Mouse (Mus musculus) CH12F3 (cell line): ENCODE measurements at regions not wholly inside any gene's neighbourhood (a gene's known extent, or its start where the extent isn't known, plus 50 kb on each side); places are given as distances from the start of the nearest gene placed in this dataset.

Experiments
- in situ Hi-C: fragments of 300-500 bp; cut with MboI; formaldehyde crosslinking; loops from 2 replicates; pipeline ENCODE4 v1.14.3; 2020; ENCODE audit warnings: low sequenced_read_pairs

DNA sequence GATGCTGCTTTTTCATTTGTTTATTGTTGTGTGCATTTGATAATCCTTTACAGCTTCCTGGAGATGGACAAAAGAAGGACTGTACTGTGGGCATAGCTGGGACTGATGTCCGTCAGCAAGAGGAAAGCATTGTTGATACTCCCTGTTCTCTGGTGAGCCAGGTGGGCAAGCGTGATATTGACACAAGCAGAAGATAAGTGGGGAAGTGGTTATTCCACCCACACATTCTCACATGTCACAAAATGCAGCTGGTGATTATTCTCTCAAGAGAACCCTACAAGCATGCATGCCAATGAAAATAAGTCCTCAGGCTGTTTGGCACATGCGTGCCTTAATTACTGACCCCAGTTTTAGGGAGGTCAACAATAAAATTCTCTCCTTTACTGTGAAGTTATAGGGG, 483.0 kb upstream of the Mef2c start:
- in situ Hi-C loops: no loop called here

DNA sequence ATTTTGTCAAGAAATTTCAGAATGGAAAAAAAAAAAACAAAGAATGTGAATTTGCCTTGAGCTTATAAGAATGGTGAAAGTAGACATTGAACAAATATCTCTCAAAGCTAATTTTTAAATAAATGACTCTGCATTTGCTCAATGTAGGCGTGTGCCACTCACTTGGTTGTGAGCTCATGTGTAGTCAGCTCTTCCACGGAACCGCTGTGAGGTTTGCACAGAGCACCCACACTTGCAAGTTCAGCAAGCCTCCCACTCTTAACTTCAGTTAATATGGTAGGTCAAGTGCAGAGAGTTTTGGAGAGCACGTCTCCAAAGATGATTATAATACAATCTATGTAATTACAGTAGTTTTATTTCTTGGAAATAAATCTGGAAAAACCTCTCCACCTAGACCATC, 479.9 kb upstream of the Mef2c start:
- in situ Hi-C loops: no loop called here

DNA sequence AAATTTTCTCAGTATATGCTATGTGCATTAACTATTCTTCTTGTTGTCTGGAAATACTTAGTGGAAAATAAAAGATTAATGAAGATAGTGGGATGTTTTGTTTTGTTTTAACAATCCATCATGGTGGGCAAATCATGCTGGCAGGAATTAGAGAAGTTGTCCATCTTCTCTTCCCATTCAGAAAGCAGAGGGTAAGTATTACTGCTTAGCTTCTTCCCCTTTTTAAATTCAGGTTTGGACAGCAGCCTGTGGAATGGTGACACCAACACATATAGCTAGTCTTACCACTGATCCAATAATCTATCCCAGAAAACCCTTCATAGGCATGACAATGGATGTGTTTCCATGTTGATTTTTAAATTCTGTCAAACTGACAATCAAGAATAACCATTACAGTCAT, 467.9 kb upstream of the Mef2c start:
- in situ Hi-C loops: no loop called here

DNA sequence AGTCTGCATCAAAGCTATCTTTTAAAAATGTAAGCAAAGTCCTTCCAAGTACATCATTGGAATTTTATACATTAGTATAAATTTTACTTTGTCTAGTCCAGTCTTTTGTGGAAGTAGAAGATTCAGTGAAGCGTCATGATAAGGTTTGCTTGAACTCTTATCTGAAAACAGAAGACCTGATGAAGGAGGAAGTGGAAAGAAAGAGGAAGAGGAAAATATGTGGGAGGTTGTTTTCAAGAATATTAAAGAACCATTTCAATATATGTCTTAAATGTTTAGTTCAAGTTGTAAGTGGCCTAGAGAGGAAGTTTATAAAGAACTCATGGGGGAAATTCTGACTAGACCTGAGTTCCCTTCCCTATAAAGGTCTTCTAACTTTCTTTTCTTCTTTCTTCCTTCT, 462.3 kb upstream of the Mef2c start:
- in situ Hi-C loops: no loop called here

DNA sequence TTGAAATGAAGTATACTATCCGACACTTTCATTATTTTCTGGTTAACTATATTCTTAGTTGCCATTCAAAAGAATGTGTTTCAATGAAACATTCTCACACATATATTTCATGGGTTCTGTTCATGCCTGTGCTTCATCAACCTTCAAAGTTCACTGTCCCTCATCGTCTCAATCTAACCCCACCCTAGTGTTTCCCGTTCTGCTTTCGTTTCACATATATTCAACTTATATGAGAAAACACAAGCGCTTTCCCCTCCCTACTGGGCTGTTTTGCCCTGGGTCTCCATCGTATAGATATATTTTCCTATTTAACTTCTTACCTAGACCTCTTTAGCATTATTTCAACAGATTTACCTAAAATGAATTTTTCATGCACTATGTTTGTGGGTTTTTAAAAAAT, 458.3 kb upstream of the Mef2c start:
- in situ Hi-C loops: no loop called here

DNA sequence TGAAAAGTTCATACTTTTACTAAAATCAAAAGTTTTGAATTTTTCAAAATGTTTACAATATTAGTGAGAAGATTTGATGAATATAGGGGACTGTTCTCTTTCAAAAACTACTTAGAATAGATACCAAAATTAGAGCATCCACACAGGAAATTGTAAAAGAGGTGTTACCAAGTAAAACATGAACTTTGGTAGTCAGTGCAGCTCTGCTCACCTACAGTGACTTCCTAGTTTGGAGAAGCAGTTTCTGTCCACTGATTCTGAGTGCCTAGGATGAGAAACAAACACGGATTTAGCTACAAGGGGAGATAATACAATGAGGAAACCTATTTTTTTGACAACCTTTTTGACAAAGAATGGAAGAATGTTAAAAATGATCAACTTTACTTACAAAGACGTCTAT, 457.9 kb upstream of the Mef2c start:
- in situ Hi-C loops: no loop called here

DNA sequence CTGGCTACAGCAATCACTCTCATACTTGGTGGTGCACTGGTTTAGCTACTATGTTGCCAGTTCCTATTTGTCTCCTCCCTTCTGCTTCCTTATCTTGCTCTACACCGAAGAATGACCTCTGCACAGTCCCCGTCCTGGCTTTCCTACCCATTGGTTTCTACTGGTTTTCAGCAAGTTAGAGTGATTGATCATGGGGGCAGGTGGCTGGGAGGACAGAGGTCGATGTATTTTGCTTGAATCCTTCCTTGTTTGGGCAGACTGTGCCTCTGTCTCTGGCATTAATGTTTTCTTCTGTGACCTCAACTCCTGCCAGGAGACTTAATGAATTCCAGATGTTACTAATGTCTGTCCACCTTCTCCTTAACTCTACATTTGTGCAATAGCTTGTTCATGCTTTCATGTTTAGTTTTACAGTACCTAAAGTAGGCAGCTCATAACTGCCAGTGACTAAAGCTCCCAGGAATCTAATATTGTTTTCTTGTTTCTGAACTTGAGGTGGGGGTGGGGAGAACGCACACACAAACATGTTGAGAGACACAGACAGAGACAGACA, 457.2 kb upstream of the Mef2c start:
- in situ Hi-C loops: no loop called here

DNA sequence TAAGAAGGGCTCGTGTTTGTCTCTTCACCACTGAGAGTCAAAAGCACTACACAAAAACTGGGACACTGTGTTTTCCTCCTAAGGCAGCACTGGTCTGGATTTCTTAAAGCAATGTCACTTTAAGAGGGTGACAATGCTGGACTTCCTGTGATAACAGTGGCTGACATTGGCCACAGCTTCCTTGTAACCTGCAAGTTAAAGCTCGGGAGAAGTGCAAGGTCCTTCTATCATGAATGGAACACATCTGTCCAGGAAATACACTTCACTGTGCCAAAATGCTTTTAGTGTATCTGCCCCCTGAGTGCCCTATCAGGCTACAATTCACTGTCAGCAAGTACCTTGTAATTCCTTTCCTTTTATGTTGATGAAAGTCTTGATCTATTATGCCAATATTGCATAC, 448.0 kb upstream of the Mef2c start:
- in situ Hi-C loops: no loop called here

DNA sequence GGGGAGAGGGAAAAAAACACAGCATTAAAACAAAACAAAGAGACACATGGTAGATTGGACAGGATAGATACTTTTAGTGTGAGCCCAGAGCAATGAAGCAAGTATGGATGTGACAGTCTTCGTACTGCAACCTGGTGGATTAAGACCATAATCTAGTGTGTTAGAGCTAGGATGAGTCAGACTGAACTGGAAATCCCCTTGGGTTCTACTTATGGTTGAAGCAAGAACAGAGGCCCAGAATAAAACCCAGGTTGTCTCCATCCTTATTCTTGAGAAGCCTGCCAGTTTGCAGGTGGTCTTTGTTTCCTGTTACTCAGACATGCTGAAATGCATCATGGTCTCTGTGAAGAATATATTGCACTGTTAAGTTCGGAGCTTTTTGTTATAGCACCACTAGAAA, 447.4 kb upstream of the Mef2c start:
- in situ Hi-C loops: no loop called here

DNA sequence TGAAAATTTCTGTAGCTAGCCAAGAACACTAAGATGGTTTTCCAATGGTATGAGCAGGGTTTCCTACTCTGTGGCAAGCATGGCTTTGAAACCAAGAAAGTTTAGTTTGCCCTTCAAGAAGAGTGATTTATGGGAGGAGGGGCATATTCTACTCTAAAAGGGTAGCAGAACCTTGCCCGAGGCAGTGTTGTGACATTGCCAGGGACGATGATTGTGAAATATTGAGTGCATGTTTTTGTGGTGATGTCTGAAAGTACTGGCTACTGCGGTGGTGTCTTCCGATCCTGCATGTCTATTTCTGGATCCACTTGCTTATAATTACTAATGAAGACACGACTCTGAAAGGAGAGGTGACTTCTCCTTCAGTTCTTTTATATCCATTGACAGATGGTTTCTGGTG, 439.1 kb upstream of the Mef2c start:
- in situ Hi-C loops: no loop called here

DNA sequence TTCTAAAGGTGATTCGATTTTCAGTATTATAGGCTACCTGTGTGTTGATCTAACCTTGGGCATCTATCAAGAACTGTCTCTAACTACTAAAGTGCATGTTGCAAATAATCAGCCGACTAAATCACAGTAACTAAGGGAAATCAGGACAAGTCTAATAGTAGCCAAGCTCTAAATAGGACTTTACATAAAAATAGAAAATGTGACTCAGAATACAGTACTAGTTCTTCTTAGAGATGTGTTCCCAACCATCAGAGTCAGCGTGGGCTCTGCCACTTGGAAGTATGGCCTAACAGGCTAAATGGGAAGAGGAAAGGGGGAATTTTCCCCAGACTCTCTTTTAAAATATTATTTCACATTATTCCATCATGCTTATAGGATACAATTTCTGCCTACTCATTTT, 438.6 kb upstream of the Mef2c start:
- in situ Hi-C loops: no loop called here

DNA sequence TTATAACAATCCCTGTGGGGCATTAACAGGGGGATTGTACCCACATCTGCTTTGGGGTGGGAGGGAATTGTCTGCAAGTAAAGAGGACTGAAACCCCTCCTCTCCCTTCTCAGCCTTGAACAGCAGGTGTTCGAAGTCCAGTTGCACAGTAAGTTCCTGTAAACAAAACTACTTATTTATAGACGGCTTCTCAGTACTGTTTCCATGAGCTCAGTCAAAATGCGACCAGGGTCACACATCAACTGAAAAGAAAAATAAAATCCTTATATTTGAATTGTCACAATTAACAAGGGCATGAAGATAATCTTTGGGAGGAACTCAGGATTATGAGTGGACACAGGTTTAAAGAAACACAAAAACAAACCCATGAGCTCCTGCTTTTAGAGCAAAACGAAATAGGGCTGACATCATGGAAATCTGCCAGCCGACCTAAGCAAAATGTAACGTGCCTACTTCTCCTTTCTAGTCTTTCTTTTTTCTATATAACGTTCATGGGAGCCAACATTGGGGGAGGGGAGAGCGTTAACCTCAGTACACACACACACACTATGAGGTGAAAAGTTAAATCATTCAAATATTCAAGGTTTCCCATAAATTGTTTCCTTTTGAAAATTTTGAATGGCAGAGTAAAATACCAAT, 437.6 kb upstream of the Mef2c start:
- in situ Hi-C loops: no loop called here

DNA sequence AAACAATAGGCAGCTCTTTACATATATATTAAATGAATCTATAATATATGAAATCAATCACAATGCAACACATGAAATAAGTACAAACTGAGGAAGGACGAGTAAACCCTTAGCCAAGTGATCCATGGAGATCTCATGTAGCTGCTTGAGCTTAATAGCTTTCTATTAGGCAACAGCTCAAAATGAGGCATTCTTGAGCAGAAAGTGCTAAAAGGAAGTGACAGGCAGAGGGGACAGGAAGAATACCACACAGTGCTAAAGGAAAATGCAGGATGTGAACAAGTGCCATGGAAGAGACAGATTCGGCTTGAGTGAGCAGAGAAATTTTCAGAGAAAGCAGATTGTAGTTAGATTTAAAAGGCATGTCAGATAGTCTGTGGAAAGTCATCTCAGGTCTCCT, 436.3 kb upstream of the Mef2c start:
- in situ Hi-C loops: no loop called here

DNA sequence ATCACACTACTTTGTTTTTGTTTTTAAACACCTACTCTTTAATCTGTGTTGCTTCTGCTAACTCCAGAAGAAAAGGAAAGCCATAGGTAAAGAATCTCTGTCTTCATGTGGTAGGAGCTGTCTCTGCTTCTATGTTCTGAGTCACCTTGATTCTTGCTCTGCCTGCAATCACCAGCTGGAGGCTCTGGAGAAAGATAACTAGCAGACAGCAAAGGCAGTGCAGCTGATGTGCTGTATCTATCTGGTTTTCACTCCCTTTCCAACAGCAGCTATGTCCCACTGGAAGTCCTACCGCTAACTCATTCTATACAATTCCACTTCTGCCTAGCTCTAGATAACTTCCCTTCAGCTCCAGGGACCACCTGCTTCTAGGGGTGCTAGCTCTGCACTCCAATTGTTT, 435.2 kb upstream of the Mef2c start:
- in situ Hi-C loops: no loop called here

DNA sequence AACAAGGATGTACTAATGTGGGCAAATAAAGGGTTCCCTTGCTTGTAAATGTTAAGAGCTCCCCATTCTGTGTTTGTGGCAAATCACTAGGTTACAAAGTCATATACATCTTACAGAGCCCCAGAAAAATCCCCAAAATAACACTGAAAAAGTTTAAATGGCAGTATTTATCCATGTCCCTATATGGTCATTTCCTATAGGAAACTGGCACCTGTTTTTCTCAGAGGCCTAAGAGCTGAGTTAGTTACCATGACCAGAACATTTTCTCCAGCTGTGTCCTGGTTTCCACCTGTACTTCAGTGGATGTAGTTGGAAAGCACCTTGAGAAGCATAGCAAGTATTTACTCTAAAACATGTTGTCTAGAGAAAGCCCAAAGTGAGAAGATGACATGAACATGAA, 434.5 kb upstream of the Mef2c start:
- in situ Hi-C loops: no loop called here

DNA sequence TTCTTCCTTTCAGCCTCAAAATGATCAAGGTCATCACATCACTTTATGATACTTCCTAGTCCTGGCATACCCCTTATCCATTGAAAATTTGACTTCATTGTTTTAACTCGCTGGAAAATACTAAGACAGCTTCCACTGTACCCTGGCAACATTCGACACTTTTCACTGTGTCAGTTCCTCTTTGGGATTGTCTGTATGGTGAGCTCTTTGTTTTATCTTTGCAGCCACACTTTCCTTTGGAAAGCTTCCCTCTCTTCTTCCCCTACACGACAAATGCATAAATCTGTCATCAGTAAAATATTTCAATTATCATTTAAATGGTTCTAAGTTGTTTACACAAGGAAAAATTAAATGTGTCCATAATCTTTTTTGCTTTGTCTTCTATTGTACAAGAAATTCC, 431.8 kb upstream of the Mef2c start:
- in situ Hi-C loops: no loop called here

DNA sequence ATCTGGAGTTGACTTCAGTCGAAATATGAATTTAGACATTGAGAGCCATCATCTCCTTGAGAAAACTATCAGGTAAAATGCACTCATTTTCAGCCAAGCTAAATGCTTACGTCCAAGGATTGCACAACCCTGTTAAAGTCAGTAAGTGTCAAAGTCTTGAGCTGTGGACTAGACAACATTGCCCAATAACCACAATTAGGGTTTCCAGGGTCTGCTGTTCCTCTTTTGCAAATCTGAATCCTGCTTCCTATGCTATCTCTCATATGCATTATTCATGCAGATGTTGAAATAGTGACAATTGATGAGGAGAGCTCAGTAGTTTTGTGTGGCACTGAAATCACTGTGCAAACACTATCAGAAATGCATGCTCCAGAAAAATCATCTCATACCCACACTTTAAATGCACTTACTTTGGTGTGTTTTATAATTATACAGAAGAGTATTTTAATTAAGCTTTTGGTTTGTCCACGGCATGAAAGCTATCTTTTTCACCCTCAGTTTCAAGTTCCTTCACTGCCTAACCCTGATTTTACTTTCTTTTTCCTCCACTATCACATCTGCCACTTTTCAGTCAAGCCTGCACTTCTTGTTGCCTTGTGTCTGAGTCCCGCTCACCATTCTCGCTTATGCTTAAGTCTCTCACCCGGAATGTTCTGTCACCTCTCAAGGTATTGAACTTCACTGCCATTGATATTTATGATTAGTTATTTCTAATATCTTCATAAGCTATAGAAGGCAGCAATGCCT, 429.4 kb upstream of the Mef2c start:
- in situ Hi-C loops: no loop called here

DNA sequence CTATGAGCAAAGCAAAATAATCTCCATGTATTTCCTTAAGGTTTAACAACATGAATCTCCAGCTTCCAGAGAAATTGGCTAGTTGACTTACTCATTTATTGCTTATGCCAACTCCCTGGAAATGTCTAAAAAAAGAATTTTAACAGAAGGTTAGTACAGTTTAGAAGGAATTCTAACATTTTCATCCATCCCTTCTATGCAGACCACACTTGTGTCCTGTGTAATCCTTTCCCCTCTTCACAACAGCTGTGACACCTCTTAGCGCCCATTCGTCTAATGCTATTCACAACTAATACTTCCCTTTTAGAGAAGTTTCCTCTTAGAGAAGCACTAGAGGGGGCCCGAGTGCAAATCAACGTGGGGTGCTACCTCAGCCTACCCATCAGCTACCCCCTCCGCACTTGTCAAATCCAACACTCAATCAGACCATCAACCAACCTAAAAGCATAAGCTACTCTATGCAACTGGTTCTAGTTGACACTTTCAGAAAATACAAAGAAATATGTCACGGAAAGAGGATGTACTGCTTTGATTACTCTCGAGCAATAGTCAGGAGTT, 428.4 kb upstream of the Mef2c start:
- in situ Hi-C loops: loop anchor here (25.0 kb wide), 1 partner anchor 587 kb away; no protein-coding TSS in a partner anchor

DNA sequence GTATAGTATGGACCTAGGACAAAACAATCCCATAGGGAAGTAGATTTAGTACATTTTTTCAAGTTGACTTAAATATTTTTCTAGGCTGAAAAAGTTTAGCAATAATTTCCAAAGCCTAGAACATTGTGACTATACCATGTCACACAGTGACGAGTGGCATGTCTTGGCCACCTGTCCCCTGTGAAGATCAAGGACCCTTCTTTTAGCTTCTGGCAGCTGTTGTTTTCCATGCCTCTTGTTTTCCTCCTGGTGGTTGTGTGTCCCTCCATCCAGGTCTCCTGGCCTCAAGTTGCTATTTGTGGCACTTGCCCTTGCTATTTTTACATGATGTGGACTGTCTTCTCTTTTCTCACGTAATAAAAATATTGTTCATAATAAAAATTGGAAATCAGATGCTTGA, 427.2 kb upstream of the Mef2c start:
- in situ Hi-C loops: loop anchor here (25.0 kb wide), 1 partner anchor 586 kb away; no protein-coding TSS in a partner anchor

DNA sequence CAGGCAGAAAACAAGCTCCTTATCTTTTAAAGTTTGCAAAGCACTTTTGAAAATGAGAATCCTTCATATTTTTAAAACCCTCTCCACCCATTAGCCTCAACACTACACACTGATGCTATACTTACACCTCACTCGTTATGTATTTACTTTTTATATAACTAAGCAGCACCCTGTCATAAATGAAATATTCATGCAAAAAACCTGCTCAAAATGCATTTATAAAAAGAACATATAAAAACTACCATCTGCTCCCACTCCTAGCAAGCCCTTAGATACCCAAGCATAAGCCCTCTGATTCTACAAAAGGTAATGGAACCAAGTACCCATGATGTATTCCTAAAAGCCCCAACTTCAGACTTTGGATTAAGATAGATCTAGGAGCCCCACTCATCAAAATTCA, 426.7 kb upstream of the Mef2c start:
- in situ Hi-C loops: loop anchor here (25.0 kb wide), 1 partner anchor 585 kb away; no protein-coding TSS in a partner anchor

DNA sequence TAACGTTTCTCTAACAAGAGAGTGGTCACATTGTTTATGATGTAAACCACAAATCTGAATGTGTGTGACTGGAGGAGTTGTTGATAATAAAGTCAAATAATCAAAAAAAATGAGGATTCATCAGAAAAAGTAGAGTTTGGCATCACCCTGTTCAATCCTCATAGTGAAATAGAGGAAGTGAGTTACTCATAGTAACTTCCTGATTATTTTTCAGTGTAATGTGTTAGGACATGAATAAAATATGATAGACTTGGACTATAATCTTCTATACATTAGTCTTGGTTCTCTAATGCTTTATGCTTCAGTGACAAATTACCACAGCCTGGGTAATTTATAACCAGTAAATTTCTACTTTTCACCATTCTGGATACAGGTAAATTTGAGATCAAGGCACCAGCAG, 424.5 kb upstream of the Mef2c start:
- in situ Hi-C loops: loop anchor here (25.0 kb wide), 1 partner anchor 583 kb away; no protein-coding TSS in a partner anchor

DNA sequence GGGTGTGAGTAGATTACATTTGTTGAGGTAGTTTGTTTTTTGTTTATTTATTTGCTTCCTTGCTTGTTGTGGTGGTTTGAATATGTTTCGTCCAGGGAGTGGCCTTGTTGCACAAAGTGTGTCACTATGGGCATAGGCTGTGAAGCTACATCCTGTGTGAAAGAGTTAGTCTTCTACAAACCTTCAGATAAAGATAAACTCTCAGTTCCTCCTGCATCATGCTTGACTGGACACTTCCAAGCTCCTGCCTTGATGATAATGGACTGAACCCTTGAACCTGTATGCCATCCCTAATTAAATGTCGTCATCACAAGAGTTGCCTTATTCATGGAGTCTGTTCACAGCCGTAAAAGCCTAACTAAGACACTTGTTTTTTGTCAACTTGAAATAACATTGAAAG, 418.9 kb upstream of the Mef2c start:
- in situ Hi-C loops: loop anchor here (25.0 kb wide), 1 partner anchor 577 kb away; no protein-coding TSS in a partner anchor
